Mouse (Mus musculus): ENCODE results near the gene Krtap19-9b.

Krtap19-9b gene

GRCm38 (mm10) chr16:88932165-88932564 lies at the start of gene Krtap19-9b:
Krtap19-9b (minus strand) TSS chr16:88932265.
- no peak for DNase-seq (ENCODE audit: low spot score in 2 of 2)

- no peak for DNase-seq (ENCODE audit: low spot score in 2 of 2)
Observed at GRCm38 (mm10) chr16:88962773-88963172, 30.7 kb upstream of the Krtap19-9b start, which contains the start of gene Krtap16-3. Krtap16-3 (minus strand) TSS chr16:88962873.

- no peak for DNase-seq (ENCODE audit: low spot score in 2 of 2)
Observed at GRCm38 (mm10) chr16:88941106-88941505, 9.0 kb upstream of the Krtap19-9b start.

GRCm38 (mm10) chr16:88938252-88938651 lies 6.2 kb upstream of the Krtap19-9b start:
- no peak for DNase-seq (ENCODE audit: low spot score in 2 of 2)

GRCm38 (mm10) chr16:88896357-88896756 lies 35.7 kb downstream of the Krtap19-9b start, which contains the start of gene Krtap19-5:
Krtap19-5 (minus strand) TSS chr16:88896457.
- no peak for DNase-seq (ENCODE audit: low spot score in 2 of 2)

GRCm38 (mm10) chr16:88886870-88887269 lies 45.2 kb downstream of the Krtap19-9b start:
- no peak for DNase-seq (ENCODE audit: low spot score in 2 of 2)

DNA sequence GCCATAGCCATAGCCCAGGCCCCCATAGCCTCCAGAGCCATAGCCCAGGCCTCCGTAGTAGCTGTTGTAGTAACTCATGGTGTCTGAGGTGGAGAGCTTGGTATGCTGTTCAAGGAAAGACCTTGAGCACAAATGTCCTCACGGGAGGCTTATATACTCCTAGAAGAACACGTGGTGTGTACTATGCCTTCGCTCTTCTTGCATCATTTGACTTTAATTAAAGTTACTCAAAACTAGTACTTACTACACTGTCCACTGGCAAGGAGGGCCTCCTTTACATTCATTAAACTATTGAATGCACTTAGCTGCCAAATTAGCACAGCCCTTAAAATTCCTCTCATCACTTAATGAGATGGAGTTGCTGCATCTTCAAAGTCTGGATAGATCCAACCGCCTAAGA lies 47.1 kb downstream of the Krtap19-9b start, which contains the start of gene Krtap19-4:
Gene Krtap19-4 (minus strand): TSS at position 101 of the 400 bp plus-strand sequence.
- DNase-seq (ENCODE audit: low spot score in 2 of 2), result no peak

Measured in natural killer cell, adult 2 months (primary cell).